Mouse (Mus musculus) ovary, postnatal 36 days (tissue): ENCODE measurements at regions not wholly inside any gene's neighbourhood (a gene's known extent, or its start where the extent isn't known, plus 50 kb on each side); places are given as distances from the start of the nearest gene placed in this dataset.
"Not testable (repeated sequence)": the region's sequence is repeated elsewhere in the genome, so short reads cannot be mapped to it uniquely, and the experiment has no call there.

Source experiments
- DNase-seq: peaks from one replicate; pipeline ENCODE4 v3.0.0; 2022; ENCODE audit warnings: low spot score, mixed read lengths

DNA sequence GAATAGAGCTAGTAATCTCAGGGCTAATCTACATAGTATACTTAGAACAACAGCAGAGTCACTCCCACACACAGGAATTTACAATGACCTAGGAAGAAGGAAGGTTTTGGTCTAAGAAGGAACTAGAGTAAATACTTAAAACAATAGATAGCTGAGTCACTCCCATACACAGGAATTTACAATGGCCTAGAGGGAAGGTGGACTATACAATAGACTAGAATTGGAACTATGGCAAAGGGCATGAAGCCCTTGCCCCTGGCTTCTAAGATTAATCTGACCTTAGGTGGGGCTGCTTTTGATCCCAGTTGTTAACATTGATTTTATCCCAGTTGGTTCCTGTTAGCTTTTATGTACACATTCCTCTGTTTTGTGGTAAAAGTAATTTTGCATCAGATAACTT is 427.8 kb upstream of the Clint1 start:
- DNase-seq, result not testable (repeated sequence)

DNA sequence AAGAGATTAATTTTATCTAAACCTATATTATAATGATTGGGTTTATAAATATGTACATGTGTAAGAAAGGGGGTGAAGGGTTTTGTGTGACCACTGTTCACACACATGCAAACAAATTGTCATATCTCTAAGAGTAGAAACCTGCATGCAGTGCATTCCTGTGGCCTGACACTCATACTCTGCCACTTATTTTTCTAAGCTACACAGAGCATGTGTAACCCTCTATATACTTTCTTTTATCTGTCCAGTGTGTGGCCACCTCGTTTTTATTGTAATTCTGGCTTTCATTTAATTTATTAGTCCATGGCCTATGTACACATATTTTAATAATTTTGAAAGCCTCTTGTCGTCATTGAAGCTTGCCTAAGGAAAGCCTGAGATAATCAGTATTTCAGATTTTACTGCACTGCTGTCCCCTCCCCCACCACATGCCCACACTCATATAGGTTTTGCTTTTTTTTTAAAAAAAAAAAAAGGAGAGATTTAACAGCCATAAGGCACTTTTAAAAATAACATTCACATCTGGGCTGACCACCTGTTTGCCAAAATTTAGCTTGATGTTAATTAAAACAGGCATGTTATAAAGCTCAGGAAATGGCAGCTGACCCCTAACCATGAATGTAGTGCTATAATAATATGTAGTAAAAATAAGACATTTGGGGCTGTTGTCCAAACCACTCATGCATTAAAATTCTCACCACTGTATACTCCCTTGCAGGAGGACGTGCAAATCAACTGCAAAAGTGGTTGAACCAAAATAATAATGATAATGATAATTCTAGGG is 410.7 kb upstream of the Clint1 start:
- no peak for DNase-seq

- no peak for DNase-seq
Observed at GRCm38 (mm10) chr11:45446512-45446911, 405.3 kb upstream of the Clint1 start.

DNA sequence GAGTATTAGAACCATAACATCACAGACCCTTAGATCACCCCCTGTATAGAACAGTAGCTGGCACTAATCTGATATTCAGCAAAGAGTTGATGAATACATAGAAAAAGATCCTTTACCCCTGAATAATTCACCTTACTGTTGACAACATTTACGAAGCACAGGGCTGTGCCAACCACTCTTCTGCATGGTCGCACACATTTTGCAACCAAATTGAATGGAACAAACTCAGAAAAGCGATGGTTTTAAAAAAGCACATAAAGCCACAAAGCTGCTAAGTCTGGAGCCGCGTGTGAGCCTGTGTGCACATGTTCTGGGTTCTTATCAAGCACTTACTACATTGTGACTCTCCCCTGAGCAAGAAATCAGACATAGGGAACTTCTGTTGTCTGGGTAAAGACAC is 397.6 kb upstream of the Clint1 start:
- no peak for DNase-seq

- peak; percentile 9 for DNase-seq
Observed at GRCm38 (mm10) chr11:45454933-45455332, 396.9 kb upstream of the Clint1 start.

DNA sequence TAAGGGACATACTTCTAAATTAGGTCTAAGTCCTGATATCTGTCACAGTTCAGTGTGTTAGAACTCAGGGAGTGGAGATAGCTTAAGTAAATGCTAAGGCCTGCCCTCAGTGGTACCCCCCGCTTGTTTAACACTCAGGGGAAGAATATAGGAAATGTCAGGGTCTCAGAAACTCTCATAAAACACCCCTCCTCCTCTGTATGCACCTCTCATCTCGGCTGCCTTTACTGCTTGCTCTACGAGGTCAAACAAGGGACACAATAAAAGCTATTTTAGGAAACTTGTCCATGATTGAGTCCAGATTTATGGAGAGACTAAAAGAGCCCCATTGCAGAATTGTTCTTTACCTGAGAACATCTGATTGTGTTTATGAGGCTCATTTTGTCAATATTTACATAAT is 395.1 kb upstream of the Clint1 start:
- no peak for DNase-seq

DNA sequence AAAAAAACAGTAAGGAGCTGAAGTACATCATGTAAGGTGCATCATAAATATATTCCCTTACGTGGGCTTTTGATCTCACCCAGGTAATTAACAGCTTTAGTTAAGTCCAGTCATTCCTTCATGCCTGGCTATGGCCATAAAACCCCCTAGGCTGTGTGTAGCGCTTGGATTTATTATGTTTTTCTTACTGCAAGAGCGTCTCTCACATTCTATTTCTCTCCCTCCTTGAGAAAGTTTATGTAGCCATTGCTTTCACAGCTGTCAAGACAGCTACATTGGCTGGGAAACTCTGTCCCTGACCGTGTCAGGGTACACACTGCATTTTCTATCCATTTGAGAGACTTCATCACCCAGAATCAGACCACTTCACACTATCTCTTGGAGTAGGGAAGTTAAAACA is 394.3 kb upstream of the Clint1 start:
- no peak for DNase-seq

DNA sequence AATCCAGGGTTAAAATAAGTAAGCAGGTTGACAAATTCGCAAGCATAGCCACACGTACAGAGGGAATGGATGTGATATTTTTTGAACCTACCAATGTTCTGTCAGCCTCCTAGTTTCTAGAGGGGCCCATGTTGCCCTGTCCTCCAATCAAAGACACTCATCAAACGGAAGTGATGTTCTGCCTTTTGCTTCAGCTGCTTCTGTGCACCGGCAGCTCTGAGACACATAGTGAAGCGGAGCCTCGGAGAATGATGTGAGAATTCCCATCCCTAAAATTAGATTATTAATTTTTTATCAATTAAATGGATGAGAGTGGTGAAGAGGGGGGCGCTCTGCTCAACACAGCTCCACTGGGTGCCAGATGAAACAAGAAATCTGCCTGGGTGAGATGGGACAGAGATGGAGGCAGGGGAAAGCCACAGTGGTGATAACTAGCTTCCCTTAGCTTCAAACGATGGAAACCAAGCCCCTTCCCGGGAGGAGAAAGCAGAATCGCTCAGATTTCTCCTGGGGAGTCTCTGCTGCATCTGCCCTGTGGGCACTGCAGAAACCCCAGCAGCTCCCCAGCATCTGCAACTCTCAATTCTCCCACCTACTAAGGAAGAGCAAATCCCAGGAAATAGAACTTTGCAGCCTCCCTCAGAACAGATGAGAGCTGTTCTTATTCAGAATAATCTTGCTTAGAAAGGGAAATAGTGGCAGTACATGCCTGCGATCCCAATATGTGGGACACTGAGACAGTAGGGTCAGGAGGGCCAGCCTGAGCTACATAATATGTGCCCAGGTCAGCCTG is 391.7 kb upstream of the Clint1 start:
- no peak for DNase-seq

- no peak for DNase-seq
Observed at GRCm38 (mm10) chr11:45464501-45464900, 387.4 kb upstream of the Clint1 start.

- DNase-seq, result no peak
Observed at GRCm38 (mm10) chr11:45466350-45466749, 385.5 kb upstream of the Clint1 start.

GRCm38 (mm10) chr11:45472171-45472570 is 379.7 kb upstream of the Clint1 start:
- DNase-seq, result no peak

- DNase-seq, result no peak
Observed at GRCm38 (mm10) chr11:45476917-45477316, 374.9 kb upstream of the Clint1 start.

GRCm38 (mm10) chr11:45485950-45486349 is 365.9 kb upstream of the Clint1 start:
- no peak for DNase-seq

DNA sequence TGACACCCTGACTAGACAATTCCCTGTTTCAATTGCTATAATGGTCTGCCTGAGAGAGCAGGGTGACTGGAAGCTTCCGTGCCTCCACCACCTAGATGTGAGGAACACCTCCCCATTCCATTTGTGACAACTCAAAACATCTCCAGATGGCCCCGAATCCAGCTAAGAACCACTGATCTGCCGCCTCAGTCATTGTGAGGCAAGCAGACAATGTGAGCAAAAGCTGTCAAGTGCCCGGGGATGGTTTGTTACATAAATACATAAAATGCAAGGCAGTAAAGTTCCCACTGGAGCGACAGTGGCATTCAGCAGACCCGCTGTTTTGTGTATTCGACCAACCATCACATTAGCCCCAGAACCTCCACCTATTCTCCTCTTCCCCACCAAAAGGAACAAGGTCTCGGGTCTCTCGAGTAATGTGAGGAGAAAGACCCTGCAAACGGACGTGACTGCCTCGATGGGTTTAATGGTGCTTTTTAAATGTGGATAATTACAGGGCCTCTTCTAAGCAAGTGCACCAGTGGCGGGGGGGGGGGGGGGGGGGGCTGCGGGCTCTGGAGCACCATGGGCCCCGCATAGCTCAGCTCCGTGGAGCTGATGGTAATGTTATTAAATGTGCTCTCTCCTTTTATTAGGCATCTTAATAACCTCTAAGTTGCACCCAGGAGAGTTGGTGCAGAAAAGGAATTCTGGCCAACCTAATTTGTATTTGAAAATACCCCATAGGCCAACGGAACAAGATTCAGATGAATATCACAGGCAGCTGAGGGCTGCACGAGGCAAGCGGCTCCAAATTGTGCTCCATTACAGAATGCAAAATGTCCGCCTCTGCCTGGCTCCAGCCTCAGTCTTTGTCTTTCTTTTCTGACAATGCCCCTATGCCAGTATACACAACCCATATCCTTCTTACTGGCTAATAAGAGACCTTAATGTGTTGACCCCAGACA is 360.6 kb upstream of the Clint1 start:
- DNase-seq, result no peak

DNA sequence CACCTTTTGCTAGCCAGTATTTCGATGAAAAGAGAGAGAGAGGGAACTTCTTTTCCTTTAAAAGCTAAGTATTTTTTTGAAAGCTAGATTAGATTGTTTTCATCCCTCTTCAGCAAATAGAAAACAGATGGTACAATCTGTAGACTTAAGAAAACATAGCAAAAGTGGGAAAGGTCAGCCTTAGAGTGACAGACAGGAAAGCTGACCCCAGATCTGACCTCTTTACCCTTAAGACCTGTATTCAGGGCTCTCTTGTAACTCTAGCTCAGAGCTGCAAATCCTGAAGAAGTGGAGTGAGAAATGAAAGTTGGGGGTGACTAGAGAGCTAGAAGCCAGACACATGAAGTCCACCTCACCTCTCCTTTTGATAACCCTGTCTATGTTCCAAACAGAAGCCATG is 356.6 kb upstream of the Clint1 start:
- no peak for DNase-seq

DNA sequence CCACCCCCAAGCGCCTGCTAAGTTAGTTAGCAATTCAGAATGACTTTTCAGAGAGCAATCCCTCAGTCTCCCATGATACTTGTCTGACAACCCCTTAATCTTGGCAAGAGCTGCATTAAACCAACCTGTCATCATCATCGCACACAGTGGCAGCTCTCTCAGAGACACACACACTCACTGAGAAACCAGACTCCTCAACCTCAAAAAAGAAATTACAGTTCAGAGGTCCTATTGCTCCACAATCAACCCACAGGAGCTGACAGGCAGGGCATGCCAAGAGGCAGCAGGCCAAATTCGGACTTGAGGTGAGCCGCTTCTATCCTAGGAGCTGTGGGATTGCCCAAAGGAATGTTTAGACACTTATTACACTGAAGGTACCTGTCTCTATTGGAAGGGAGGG is 343.3 kb upstream of the Clint1 start:
- DNase-seq, result no peak

GRCm38 (mm10) chr11:45509278-45509677 is 342.6 kb upstream of the Clint1 start:
- no peak for DNase-seq

GRCm38 (mm10) chr11:45514415-45515271 is 337.2 kb upstream of the Clint1 start:
- no peak for DNase-seq

GRCm38 (mm10) chr11:45524720-45525119 is 327.1 kb upstream of the Clint1 start:
- no peak for DNase-seq

DNA sequence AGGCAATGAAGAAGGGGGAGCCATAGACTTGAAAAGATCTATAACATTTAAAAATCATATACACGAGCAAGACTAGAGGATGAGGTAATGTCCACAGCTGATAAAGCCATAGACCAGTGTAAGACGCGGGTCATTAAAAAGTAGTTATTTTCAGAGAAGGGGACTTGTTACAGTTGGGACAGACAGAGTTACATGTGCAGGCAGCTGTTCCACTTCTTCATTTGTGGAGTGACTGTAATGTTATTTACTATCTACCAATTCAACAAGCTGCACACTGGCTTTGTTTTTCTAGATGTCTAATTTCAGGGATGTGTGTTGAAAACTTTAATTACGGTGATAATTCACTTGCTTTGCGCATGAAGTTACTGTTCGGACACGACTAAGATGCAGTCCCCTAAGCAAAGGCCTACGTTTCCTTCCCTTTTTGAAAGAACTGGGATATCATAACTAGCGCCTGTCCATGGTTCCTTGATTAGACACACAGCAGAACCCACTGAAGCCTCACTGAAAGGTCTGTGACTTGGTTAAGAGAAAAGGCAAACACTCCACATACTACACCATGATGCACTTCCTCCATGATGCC is 320.7 kb upstream of the Clint1 start:
- DNase-seq, result no peak
